Mouse (Mus musculus): ENCODE data around the gene Cdc42se1. TPM values are rescaled to one million over a fixed set of nuclear protein-coding genes. Genes with fewer than 3 reads are reported as not detected.
"Not testable (repeated sequence)": the region's sequence is repeated elsewhere in the genome, so short reads cannot be mapped to it uniquely, and the experiment has no call there.

Gene Cdc42se1
- polyA plus RNA-seq, 1 experiment from 2014 or later, result 114 TPM

DNA sequence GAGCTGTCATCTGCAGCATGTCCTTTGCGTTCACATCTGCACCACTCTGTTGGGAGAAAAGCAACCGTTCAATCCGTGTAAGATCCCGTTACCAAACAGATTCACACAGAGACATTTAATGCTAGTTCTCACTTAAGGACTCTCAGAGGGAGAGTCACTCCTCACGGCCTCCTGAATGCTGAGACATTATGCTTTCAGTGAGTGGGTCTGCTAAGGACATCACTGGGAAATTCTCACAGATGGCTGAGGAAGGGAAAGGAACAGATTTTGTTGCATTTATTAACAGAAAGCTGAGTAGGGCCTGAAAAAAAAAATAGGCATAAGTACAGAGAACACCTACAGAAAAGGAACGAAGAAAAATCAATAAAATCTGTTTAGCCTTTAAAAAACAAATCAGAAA is 24.7 kb upstream of the Cdc42se1 start:
- no peaks in the 10 kb centered on the region for H3K9me3 ChIP-seq
- H3K27me3 ChIP-seq, result no peaks in the 10 kb centered on the region
- no peaks in the 10 kb centered on the region for H3K4me1 ChIP-seq
- peaks cover 88% of the 10 kb centered on the region for H3K36me3 ChIP-seq
- ATAC-seq (ENCODE audit: insufficient number of reproducible peaks, low FRiP score, low TSS enrichment, low read depth), result no peak
- H3K4me2 ChIP-seq, result no peak overlapping the region
- H3K9ac ChIP-seq, result no peak overlapping the region
- H3K4me3 ChIP-seq, result no peak overlapping the region
- 91% methylated on average over 6 of the region's 6 CpGs for WGBS
- H3K27ac ChIP-seq, result no peak overlapping the region

DNA sequence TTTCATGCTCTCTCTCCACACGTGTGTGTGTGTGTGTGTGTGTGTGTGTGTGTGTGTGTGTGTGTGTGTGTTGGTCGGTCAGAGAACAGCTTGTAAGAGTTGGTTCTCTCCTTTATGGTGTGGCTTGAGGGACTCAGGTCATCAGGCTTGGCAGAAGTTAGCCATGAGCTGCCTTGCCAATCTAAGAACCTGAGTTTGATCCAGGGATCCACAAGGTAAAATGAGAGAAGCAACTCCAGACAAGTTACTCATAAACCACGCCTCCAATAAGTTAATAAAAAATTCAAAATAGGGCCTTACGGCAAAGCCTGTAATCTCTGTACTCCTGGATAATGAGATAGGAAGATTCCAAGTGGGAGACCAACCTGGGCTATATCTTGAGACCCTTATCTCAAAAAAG is 20.2 kb upstream of the Cdc42se1 start:
- 91% methylated on average over 4 of the region's 4 CpGs for WGBS
- Histone ChIP-seq H3K9ac (no peak overlapping the region), H3K27me3 (no peaks in the 10 kb centered on the region), H3K9me3 (no peaks in the 10 kb centered on the region), H3K4me1 (no peaks in the 10 kb centered on the region), H3K27ac (no peak overlapping the region), H3K36me3 (peaks cover 72% of the 10 kb centered on the region), H3K4me3 (no peak overlapping the region), H3K4me2 (no peak overlapping the region)
- no peak for ATAC-seq (ENCODE audit: insufficient number of reproducible peaks, low FRiP score, low TSS enrichment, low read depth)

DNA sequence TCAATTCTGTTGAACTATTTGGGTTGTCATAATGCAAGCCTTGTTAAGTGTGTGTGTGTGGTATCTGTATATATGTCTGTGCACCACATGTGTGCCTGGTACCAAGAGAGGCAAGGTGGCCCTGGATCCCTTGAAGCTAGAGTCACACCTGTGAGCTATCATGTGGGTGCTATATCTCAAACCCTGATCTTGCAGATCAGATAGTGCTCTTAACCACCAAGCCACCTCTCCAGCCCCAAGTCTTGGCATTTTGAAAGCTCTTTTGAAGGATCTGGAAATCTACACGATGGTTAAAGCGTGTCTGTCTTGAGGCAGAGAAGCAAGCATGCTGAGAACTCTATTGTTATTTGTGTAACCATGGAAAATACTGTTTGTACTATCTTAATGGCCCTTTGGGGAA is 17.9 kb upstream of the Cdc42se1 start:
- H3K4me2 ChIP-seq, result no peak overlapping the region
- no peak overlapping the region for H3K4me3 ChIP-seq
- no peaks in the 10 kb centered on the region for H3K4me1 ChIP-seq
- WGBS, result 84% methylated on average over 2 of the region's 2 CpGs
- peaks cover 67% of the 10 kb centered on the region for H3K36me3 ChIP-seq
- no peaks in the 10 kb centered on the region for H3K9me3 ChIP-seq
- no peak overlapping the region for H3K9ac ChIP-seq
- no peak overlapping the region for H3K27ac ChIP-seq
- ATAC-seq (ENCODE audit: insufficient number of reproducible peaks, low FRiP score, low TSS enrichment, low read depth), result no peak
- no peaks in the 10 kb centered on the region for H3K27me3 ChIP-seq

DNA sequence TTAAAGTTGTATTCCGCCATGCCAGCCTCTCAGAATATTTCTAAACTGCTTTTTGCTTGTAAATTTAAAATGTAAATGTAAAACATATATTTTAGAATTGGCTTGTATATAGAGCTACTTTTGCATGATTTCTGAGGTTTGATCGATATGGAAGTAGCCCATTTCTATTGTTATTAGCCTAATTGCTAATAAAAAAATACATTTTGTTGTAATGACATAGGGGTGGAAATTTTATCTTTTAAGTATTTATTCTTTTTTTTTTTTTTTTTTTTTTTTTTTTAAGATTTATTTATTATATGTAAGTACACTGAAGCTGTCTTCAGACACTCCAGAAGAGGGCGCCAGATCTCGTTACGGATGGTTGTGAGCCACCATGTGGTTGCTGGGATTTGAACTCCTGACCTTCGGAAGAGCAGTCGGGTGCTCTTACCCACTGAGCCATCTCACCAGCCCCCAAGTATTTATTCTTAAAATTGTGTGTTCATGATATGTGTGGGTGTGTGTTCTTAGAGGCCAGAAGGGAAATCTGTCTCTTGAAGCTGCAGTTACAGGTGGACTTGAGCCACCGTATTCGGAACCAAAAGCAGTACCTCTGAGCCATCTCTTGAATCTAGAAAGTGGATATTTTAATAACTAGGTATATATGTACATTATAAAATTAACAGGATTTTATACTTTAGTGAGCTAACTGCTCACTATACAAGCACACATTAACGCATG is 15.5 kb upstream of the Cdc42se1 start:
- 80% methylated on average over 10 of the region's 10 CpGs for WGBS
- ATAC-seq (ENCODE audit: insufficient number of reproducible peaks, low FRiP score, low TSS enrichment, low read depth), result not testable (repeated sequence)

DNA sequence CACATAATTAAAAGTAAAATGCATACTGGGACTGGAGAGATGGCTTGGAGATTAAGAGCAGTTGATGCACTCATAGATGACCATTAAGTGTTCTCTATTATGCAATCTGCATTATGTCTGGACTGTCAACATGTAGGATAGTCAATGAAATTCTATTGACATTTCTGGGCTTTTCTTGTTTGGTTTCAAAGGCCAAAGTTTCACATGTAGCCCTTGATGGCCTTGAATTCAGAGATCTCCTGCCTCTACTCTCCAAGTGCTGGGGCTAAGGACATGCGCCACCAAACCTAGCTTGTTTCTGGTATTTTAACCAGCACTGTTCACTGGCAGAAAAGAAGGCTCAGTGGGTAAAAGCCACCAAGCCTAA is 14.9 kb upstream of the Cdc42se1 start:
- no peak overlapping the region for H3K27ac ChIP-seq
- no peak for ATAC-seq (ENCODE audit: insufficient number of reproducible peaks, low FRiP score, low TSS enrichment, low read depth)
- peaks cover 11% of the 10 kb centered on the region for H3K4me1 ChIP-seq
- H3K4me2 ChIP-seq, result no peak overlapping the region
- H3K9me3 ChIP-seq, result no peaks in the 10 kb centered on the region
- H3K9ac ChIP-seq, result no peak overlapping the region
- H3K4me3 ChIP-seq, result no peak overlapping the region
- 100% methylated on average over 1 of the region's 1 CpGs for WGBS
- no peaks in the 10 kb centered on the region for H3K27me3 ChIP-seq
- H3K36me3 ChIP-seq, result peaks cover 38% of the 10 kb centered on the region

More for the DNA sequence above, 15.5 kb upstream of the Cdc42se1 start:
- not testable (repeated sequence) for H3K27ac ChIP-seq, H3K27me3 ChIP-seq, H3K9ac ChIP-seq, H3K9me3 ChIP-seq, H3K4me2 ChIP-seq, H3K4me3 ChIP-seq, H3K4me1 ChIP-seq
- peaks cover 43% of the 10 kb centered on the region for H3K36me3 ChIP-seq

DNA sequence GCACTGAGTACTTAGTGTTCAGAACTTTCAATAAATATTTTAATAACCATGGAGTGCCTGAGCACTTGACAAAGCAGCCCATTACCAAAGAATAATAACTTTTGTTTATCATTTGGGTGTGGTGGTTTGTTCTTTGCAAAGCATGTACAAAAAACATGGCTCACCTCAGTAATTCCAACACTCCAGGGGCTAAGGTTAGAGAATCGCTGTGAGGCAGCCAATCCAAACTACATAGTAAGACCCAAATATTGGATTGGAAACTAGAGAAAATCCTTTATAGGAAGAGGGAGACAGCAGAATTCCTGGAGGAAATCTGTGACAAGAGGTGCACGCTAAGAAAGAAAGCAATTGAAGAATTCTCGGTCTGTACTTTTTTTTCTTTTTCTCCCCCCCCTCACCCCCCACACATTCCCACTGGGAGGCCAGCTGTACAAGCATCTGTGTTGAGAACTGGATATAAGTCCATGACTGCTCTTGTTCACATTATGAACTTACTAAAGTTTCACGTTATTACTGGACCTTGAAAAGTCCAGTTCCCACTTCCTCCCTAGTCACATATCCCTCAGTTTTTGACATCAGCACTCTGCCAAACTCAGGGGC is 11.8 kb upstream of the Cdc42se1 start:
- ATAC-seq (ENCODE audit: insufficient number of reproducible peaks, low FRiP score, low TSS enrichment, low read depth), result peak; percentile 28; the same call in 1 of the 2 replicates
- Histone ChIP-seq H3K27ac (peak overlapping the region; percentile 100), H3K27me3 (no peaks in the 10 kb centered on the region), H3K4me1 (peaks cover 12% of the 10 kb centered on the region), H3K9ac (no peak overlapping the region), H3K4me3 (peak overlapping the region; percentile 75), H3K4me2 (peak overlapping the region; percentile 69), H3K9me3 (no peaks in the 10 kb centered on the region), H3K36me3 (peaks cover 39% of the 10 kb centered on the region)
- 12% methylated on average over 4 of the region's 4 CpGs for WGBS

DNA sequence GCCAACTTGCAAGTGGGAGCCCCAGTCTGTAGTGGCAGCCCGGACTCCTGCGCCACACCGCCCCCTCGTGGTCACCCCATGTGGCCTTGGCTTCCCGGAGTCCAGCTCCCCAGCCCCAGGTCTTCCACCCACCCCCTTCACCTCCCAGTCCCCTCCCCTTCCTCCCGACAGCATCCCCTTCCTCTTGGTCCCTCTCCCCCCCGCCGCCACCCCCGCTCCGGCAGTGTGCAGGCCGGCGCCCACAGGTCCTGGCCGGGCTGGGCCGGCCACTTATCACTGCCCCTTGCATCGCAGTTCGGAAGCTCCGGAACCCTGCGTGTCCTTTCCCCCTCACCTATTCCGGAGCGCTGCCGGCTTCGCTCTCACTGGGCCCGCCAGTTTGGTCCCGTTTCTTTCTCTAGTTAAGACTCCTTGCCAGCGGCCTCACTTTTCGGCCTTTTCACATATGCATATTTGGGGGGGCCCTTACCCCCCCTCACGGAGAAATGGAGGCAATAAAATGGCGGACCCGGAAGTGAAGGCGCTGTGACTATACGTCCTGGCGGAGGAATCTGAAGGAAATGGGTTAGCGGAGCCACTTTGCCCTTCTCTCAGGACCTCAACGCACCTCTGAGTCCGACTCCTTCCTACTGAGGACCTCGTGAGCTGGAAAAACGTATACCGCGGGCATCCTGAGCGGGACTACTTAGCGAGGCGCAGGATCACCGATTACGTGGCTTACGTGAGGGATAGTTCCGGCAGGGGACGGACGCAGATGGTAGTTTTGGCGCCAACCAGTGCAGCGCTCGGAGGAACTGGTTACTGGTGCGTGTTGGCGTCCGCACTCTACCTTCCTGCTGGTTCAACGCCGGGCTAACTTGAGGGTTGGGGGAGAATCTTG is 11.0 kb upstream of the Cdc42se1 start, which contains the start of gene Gabpb2:
Gene Gabpb2 (minus strand): TSS at position 662 of the 880 bp plus-strand sequence.
- H3K9me3 ChIP-seq, result no peaks in the 10 kb centered on the region
- peaks cover 38% of the 10 kb centered on the region for H3K36me3 ChIP-seq
- H3K4me2 ChIP-seq, result peak within 1 kb of the TSS; percentile 69
- peak within 1 kb of the TSS; percentile 75 for H3K4me3 ChIP-seq
- ATAC-seq (ENCODE audit: insufficient number of reproducible peaks, low FRiP score, low TSS enrichment, low read depth), result peak; percentile 91
- peaks cover 12% of the 10 kb centered on the region for H3K4me1 ChIP-seq
- H3K9ac ChIP-seq, result peak within 1 kb of the TSS; percentile 89
- WGBS, result under 1% methylated on average over 56 of the region's 56 CpGs
- H3K27ac ChIP-seq, result peak within 1 kb of the TSS; percentile 100
- no peaks in the 10 kb centered on the region for H3K27me3 ChIP-seq

DNA sequence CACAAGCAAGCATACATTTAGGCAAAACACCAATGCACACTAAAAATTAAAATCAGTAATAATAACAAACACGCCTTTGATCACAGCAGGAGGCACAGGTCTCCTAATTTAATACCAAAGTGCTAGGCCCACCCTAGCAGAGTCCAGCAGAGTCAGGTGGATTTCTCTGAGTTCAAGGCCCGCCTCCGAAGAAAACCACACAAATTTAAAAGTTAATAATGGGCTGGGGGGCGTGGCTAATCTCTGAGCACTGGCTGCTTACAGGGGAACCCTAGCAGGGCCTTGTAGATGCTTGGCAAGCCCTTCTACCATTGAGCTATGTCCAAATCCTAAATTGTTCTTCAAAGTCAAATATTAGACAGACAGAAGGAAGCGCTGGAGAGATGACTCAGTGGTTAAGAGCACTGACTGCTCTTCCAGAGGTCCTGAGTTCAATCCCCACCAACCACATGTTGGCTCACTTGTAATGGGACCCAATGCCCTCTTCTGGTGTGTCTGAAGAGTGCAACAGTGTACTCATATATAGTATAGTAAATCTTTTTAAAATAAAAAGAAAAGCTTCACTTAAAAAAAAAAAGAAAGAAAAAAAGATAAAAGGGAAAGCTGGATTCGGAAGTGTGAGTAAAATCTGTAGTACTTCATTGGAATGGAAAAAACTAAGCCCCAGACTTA is 9.9 kb upstream of the Cdc42se1 start:
- Histone ChIP-seq H3K27me3 (no peaks in the 10 kb centered on the region), H3K4me3 (peak overlapping the region; percentile 75), H3K9me3 (no peaks in the 10 kb centered on the region), H3K4me2 (peak overlapping the region; percentile 69), H3K9ac (no peak overlapping the region), H3K4me1 (peaks cover 12% of the 10 kb centered on the region), H3K27ac (peak overlapping the region; percentile 100), H3K36me3 (peaks cover 49% of the 10 kb centered on the region)
- 78% methylated on average over 6 of the region's 6 CpGs for WGBS
- ATAC-seq (ENCODE audit: insufficient number of reproducible peaks, low FRiP score, low TSS enrichment, low read depth), result no peak

DNA sequence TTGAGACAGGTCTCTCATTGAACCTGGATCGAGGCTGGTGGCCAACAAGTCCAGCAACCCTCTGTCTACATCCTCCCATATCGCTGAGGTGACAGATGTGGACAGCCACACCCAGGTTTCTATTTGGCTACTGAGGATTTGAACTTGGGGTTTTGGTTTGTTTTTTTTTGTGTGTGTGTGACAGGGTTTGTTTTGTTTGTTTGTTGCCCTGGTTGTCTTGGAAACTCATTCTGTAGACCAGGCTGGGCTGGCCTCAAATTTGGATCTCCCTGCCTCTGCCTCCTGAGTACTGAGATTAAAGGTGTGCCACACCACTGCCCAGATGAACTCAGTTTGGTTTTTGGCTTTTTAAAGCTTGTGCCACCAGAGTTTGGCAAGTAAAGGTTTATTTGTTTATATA is 5.5 kb upstream of the Cdc42se1 start:
- Histone ChIP-seq H3K36me3 (peaks cover 43% of the 10 kb centered on the region), H3K27me3 (no peaks in the 10 kb centered on the region), H3K4me1 (peaks cover 15% of the 10 kb centered on the region), H3K4me2 (no peak overlapping the region), H3K27ac (no peak overlapping the region), H3K9ac (no peak overlapping the region), H3K4me3 (no peak overlapping the region), H3K9me3 (no peaks in the 10 kb centered on the region)
- 91% methylated on average over 2 of the region's 2 CpGs for WGBS
- ATAC-seq (ENCODE audit: insufficient number of reproducible peaks, low FRiP score, low TSS enrichment, low read depth), result no peak

DNA sequence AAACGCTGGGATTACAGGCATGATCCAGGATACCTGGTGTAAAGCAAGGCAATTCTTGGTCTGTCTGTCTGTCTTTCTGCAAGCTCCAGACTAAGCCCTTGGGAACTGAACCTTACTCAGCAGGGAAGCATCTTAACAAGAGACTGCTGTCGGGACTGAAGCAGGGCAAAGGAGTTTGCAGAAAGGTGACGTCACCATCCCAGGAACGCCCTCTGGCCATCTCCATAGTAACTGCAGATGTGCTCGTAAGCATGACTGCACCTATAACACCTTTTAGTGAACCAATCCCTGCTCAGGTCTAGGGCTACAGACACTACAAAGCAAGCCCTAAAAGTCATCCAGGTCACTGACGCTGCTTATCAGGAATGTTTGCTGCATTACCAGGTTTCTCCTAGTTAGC is 4.2 kb upstream of the Cdc42se1 start:
- Histone ChIP-seq H3K9ac (no peak overlapping the region), H3K4me1 (peaks cover 9% of the 10 kb centered on the region), H3K27ac (no peak overlapping the region), H3K9me3 (no peaks in the 10 kb centered on the region), H3K4me2 (no peak overlapping the region), H3K27me3 (no peaks in the 10 kb centered on the region), H3K4me3 (no peak overlapping the region), H3K36me3 (peaks cover 42% of the 10 kb centered on the region)
- no peak for ATAC-seq (ENCODE audit: insufficient number of reproducible peaks, low FRiP score, low TSS enrichment, low read depth)
- WGBS, result 24% methylated on average over 6 of the region's 6 CpGs

DNA sequence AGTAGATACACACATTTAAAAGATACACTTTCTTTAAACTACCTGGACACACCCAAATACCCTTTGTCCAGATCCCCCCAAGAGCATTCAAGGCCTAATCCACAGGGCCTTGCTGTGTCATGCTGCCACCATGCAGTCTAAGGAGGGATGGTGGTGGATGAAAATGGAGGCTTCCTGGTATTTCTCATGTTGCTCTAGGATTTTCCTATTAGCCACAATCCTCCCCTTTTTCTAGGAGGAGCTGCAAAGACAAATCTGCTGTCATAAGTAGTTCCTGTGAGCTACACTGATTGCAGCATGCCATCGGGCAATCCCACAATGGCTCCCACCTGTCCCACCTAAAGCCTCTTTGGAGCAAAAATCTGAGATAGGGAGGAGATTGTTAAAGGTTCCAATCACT is 1.3 kb upstream of the Cdc42se1 start:
- H3K4me2 ChIP-seq, result peak overlapping the region; percentile 64
- peaks cover 30% of the 10 kb centered on the region for H3K36me3 ChIP-seq
- H3K27me3 ChIP-seq, result no peaks in the 10 kb centered on the region
- H3K4me3 ChIP-seq, result peak overlapping the region; percentile 90
- H3K4me1 ChIP-seq, result peaks cover 33% of the 10 kb centered on the region
- no peak overlapping the region; the same call in 1 of the 2 replicates for H3K27ac ChIP-seq
- WGBS, result 26% methylated on average over 1 of the region's 1 CpGs
- no peak overlapping the region for H3K9ac ChIP-seq
- no peaks in the 10 kb centered on the region for H3K9me3 ChIP-seq
- ATAC-seq (ENCODE audit: insufficient number of reproducible peaks, low FRiP score, low TSS enrichment, low read depth), result no peak

Measured in limb, embryonic 15.5 days (tissue).